Mouse (Mus musculus): ENCODE results near the gene Src. TPM values are rescaled to one million over a fixed set of nuclear protein-coding genes. Genes with fewer than 3 reads are reported as not detected.

Src gene
- polyA plus RNA-seq, 1 experiment from 2014 or later = 37.9 TPM

- no peak overlapping the region for H3K9ac ChIP-seq (replicated peaks)
- H3K36me3 ChIP-seq = peaks cover 27% of the 10 kb centered on the region
- 74% methylated on average over 5 of the region's 5 CpGs for WGBS
- H3K9me3 ChIP-seq = no peaks in the 10 kb centered on the region
- H3K4me2 ChIP-seq (replicated peaks) = no peak overlapping the region
- H3K4me3 ChIP-seq = no peak overlapping the region
- no peak for ATAC-seq (replicated peaks)
- H3K4me1 ChIP-seq = no peaks in the 10 kb centered on the region
- H3K27ac ChIP-seq (replicated peaks) = peak overlapping the region; percentile 43; the same call in 1 of the 2 replicates
- H3K27me3 ChIP-seq = no peaks in the 10 kb centered on the region
Observed at GRCm38 (mm10) chr2:157395371-157395770, 22.9 kb upstream of the Src start.

GRCm38 (mm10) chr2:157395960-157396359 is 22.3 kb upstream of the Src start:
- peak overlapping the region; percentile 43 for H3K27ac ChIP-seq (replicated peaks)
- peaks cover 27% of the 10 kb centered on the region for H3K36me3 ChIP-seq

GRCm38 (mm10) chr2:157397376-157397775 is 20.9 kb upstream of the Src start:
- H3K4me3 ChIP-seq = no peak overlapping the region
- no peak overlapping the region for H3K9ac ChIP-seq (replicated peaks)
- H3K4me1 ChIP-seq = no peaks in the 10 kb centered on the region
- H3K9me3 ChIP-seq = no peaks in the 10 kb centered on the region
- ATAC-seq (replicated peaks) = no peak
- WGBS = 90% methylated on average over 4 of the region's 4 CpGs
- H3K4me2 ChIP-seq (replicated peaks) = no peak overlapping the region
- H3K36me3 ChIP-seq = peaks cover 27% of the 10 kb centered on the region
- no peak overlapping the region for H3K27ac ChIP-seq (replicated peaks)
- H3K27me3 ChIP-seq = no peaks in the 10 kb centered on the region

More at GRCm38 (mm10) chr2:157395960-157396359, 22.3 kb upstream of the Src start:
- no peak overlapping the region for H3K4me2 ChIP-seq (replicated peaks)
- 63% methylated on average over 13 of the region's 13 CpGs for WGBS
- H3K4me1 ChIP-seq = no peaks in the 10 kb centered on the region
- no peaks in the 10 kb centered on the region for H3K27me3 ChIP-seq
- ATAC-seq (replicated peaks) = no peak
- no peak overlapping the region for H3K4me3 ChIP-seq
- no peaks in the 10 kb centered on the region for H3K9me3 ChIP-seq
- H3K9ac ChIP-seq (replicated peaks) = no peak overlapping the region

GRCm38 (mm10) chr2:157398539-157398938 is 19.7 kb upstream of the Src start:
- Histone ChIP-seq H3K9me3 (no peaks in the 10 kb centered on the region), H3K36me3 (peaks cover 27% of the 10 kb centered on the region), H3K27me3 (no peaks in the 10 kb centered on the region), H3K9ac (replicated peaks) (no peak overlapping the region), H3K27ac (replicated peaks) (no peak overlapping the region), H3K4me3 (no peak overlapping the region), H3K4me2 (replicated peaks) (no peak overlapping the region), H3K4me1 (no peaks in the 10 kb centered on the region)
- WGBS = 97% methylated on average over 4 of the region's 4 CpGs
- no peak for ATAC-seq (replicated peaks)

- Histone ChIP-seq H3K4me3 (no peak overlapping the region), H3K27me3 (no peaks in the 10 kb centered on the region), H3K9ac (replicated peaks) (no peak overlapping the region), H3K9me3 (no peaks in the 10 kb centered on the region), H3K27ac (replicated peaks) (no peak overlapping the region), H3K4me1 (no peaks in the 10 kb centered on the region), H3K4me2 (replicated peaks) (no peak overlapping the region), H3K36me3 (peaks cover 27% of the 10 kb centered on the region)
- 74% methylated on average over 10 of the region's 10 CpGs for WGBS
- no peak for ATAC-seq (replicated peaks)
Observed at GRCm38 (mm10) chr2:157399797-157400196, 18.4 kb upstream of the Src start.

GRCm38 (mm10) chr2:157400491-157400890 is 17.8 kb upstream of the Src start:
- Histone ChIP-seq H3K9ac (replicated peaks) (no peak overlapping the region), H3K27me3 (no peaks in the 10 kb centered on the region), H3K9me3 (no peaks in the 10 kb centered on the region), H3K27ac (replicated peaks) (no peak overlapping the region), H3K36me3 (peaks cover 27% of the 10 kb centered on the region), H3K4me3 (no peak overlapping the region), H3K4me2 (replicated peaks) (no peak overlapping the region), H3K4me1 (no peaks in the 10 kb centered on the region)
- ATAC-seq (replicated peaks) = no peak
- WGBS = 85% methylated on average over 6 of the region's 6 CpGs

- 98% methylated on average over 2 of the region's 2 CpGs for WGBS
- no peaks in the 10 kb centered on the region for H3K27me3 ChIP-seq
- H3K9me3 ChIP-seq = no peaks in the 10 kb centered on the region
- no peak overlapping the region for H3K27ac ChIP-seq (replicated peaks)
- H3K4me2 ChIP-seq (replicated peaks) = no peak overlapping the region
- H3K9ac ChIP-seq (replicated peaks) = no peak overlapping the region
- H3K4me1 ChIP-seq = no peaks in the 10 kb centered on the region
- H3K4me3 ChIP-seq = no peak overlapping the region
- no peak for ATAC-seq (replicated peaks)
- H3K36me3 ChIP-seq = peaks cover 22% of the 10 kb centered on the region
Observed at GRCm38 (mm10) chr2:157401261-157401660, 17.0 kb upstream of the Src start.

- Histone ChIP-seq H3K4me1 (0 out of 2 replicates have a peak, but pooled peaks cover 6% of the 10 kb centered on the region), H3K9ac (replicated peaks) (no peak overlapping the region), H3K9me3 (no peaks in the 10 kb centered on the region), H3K27me3 (no peaks in the 10 kb centered on the region), H3K4me3 (no peak overlapping the region), H3K27ac (replicated peaks) (no peak overlapping the region), H3K36me3 (no peaks in the 10 kb centered on the region), H3K4me2 (replicated peaks) (no peak overlapping the region)
- no peak for ATAC-seq (replicated peaks)
- WGBS = 83% methylated on average over 7 of the region's 7 CpGs
Observed at GRCm38 (mm10) chr2:157407596-157407995, 10.6 kb upstream of the Src start.

GRCm38 (mm10) chr2:157409793-157410533 is 8.3 kb upstream of the Src start:
- ATAC-seq (replicated peaks) = no peak
- Histone ChIP-seq H3K27ac (replicated peaks) (no peak overlapping the region), H3K4me2 (replicated peaks) (no peak overlapping the region), H3K4me1 (0 out of 2 replicates have a peak, but pooled peaks cover 6% of the 10 kb centered on the region), H3K27me3 (no peaks in the 10 kb centered on the region), H3K4me3 (no peak overlapping the region), H3K9me3 (no peaks in the 10 kb centered on the region), H3K36me3 (no peaks in the 10 kb centered on the region), H3K9ac (replicated peaks) (no peak overlapping the region)
- WGBS = 57% methylated on average over 12 of the region's 12 CpGs

GRCm38 (mm10) chr2:157411151-157411693 is 7.0 kb upstream of the Src start:
- Histone ChIP-seq H3K4me2 (replicated peaks) (no peak overlapping the region), H3K27me3 (no peaks in the 10 kb centered on the region), H3K27ac (replicated peaks) (no peak overlapping the region), H3K9ac (replicated peaks) (no peak overlapping the region), H3K4me3 (no peak overlapping the region), H3K36me3 (no peaks in the 10 kb centered on the region), H3K4me1 (0 out of 2 replicates have a peak, but pooled peaks cover 6% of the 10 kb centered on the region), H3K9me3 (no peaks in the 10 kb centered on the region)
- ATAC-seq (replicated peaks) = no peak
- 90% methylated on average over 6 of the region's 6 CpGs for WGBS

GRCm38 (mm10) chr2:157412497-157412896 is 5.7 kb upstream of the Src start:
- 83% methylated on average over 7 of the region's 7 CpGs for WGBS
- H3K9me3 ChIP-seq = no peaks in the 10 kb centered on the region
- no peak overlapping the region for H3K9ac ChIP-seq (replicated peaks)
- no peak overlapping the region for H3K27ac ChIP-seq (replicated peaks)
- no peaks in the 10 kb centered on the region for H3K27me3 ChIP-seq
- H3K4me2 ChIP-seq (replicated peaks) = no peak overlapping the region
- H3K36me3 ChIP-seq = no peaks in the 10 kb centered on the region
- 0 out of 2 replicates have a peak, but pooled peaks cover 6% of the 10 kb centered on the region for H3K4me1 ChIP-seq
- ATAC-seq (replicated peaks) = no peak
- no peak overlapping the region for H3K4me3 ChIP-seq

GRCm38 (mm10) chr2:157417229-157417628 is 1.0 kb upstream of the Src start:
- no peak overlapping the region for H3K4me2 ChIP-seq (replicated peaks)
- no peak overlapping the region for H3K27ac ChIP-seq (replicated peaks)
- H3K36me3 ChIP-seq = no peaks in the 10 kb centered on the region
- no peaks in the 10 kb centered on the region for H3K9me3 ChIP-seq
- 76% methylated on average over 6 of the region's 6 CpGs for WGBS
- ATAC-seq (replicated peaks) = no peak
- H3K9ac ChIP-seq (replicated peaks) = no peak overlapping the region
- H3K27me3 ChIP-seq = no peaks in the 10 kb centered on the region
- H3K4me1 ChIP-seq = no peaks in the 10 kb centered on the region; the same call in 1 of the 2 replicates
- H3K4me3 ChIP-seq = no peak overlapping the region
